Mouse (Mus musculus) CH12.LX (cell line): ENCODE results near the gene 9530077C05Rik. TPM values are rescaled to one million over a fixed set of nuclear protein-coding genes. Genes with fewer than 3 reads are reported as not detected.
A peak's percentile ranks its signal among the peaks of the same experiment; 100 is the strongest.

ENCODE experiments used
- DNase-seq: peaks from one replicate; pipeline ENCODE4 v3.0.0-alpha.2; 2013; ENCODE audit errors: extremely low read depth
- H3K27ac ChIP-seq: 2 replicates; pipeline ENCODE4 v1.5.1; 2012; ENCODE audit warnings: low read depth, mild to moderate bottlenecking, control low read depth, moderate library complexity; ENCODE audit not compliant: insufficient read depth
- H3K27me3 ChIP-seq: replicated peaks from 2 replicates; pipeline ENCODE3; 2012; ENCODE audit warnings: inconsistent platforms
- H3K36me3 ChIP-seq, 2 experiments: replicated peaks in 1 of 2; 2 replicates each; pipeline versions ENCODE3 to v1.6.1; 2012; ENCODE audit warnings: inconsistent platforms in 1 of 2, low read length in 1 of 2, mild to moderate bottlenecking in 1 of 2, mixed read lengths in 1 of 2, moderate library complexity in 1 of 2; ENCODE audit not compliant: control insufficient read depth in 1 of 2, insufficient read depth in 1 of 2
- H3K4me1 ChIP-seq, 2 experiments: 2 replicates each; pipeline ENCODE4 v1.6.1; 2012; ENCODE audit warnings: inconsistent platforms in 1 of 2, moderate library complexity in 1 of 2; ENCODE audit not compliant: insufficient read depth in 2 of 2, control insufficient read depth in 1 of 2
- H3K4me2 ChIP-seq: 2 replicates; pipeline ENCODE4 v1.6.1; 2012; ENCODE audit warnings: low read depth, mild to moderate bottlenecking, control low read depth; ENCODE audit not compliant: poor library complexity, insufficient read depth, severe bottlenecking
- H3K4me3 ChIP-seq, 3 experiments: fragments of 150-350 bp in 1 of 3; sonication (generic) in 1 of 3; replicated peaks in 1 of 3; 2 replicates each; pipeline versions ENCODE3 to v1.5.1; 2011 to 2012; ENCODE audit warnings: low read depth in 2 of 3, low read length in 2 of 3, mild to moderate bottlenecking in 2 of 3, moderate library complexity in 2 of 3, control low read depth in 1 of 3, improper control_type of control experiment in 1 of 3, inconsistent platforms in 1 of 3, mixed read lengths in 1 of 3; ENCODE audit not compliant: poor library complexity in 1 of 3
- H3K79me2 ChIP-seq: replicated peaks from 2 replicates; pipeline ENCODE4 v1.6.1; 2012; ENCODE audit warnings: mild to moderate bottlenecking, moderate library complexity; ENCODE audit not compliant: control insufficient read depth, poor library complexity, insufficient read depth, severe bottlenecking; ENCODE audit errors: extremely low read depth
- H3K9ac ChIP-seq: 2 replicates; pipeline ENCODE4 v1.6.1; 2012; ENCODE audit warnings: low read depth, mild to moderate bottlenecking, control low read depth, moderate library complexity; ENCODE audit not compliant: insufficient read depth
- H3K9me3 ChIP-seq: replicated peaks from 2 replicates; pipeline ENCODE3; 2012; ENCODE audit warnings: low read length, inconsistent platforms, mixed read lengths
- BHLHE40 ChIP-seq: IDR thresholded peaks from 2 replicates; pipeline ENCODE4 v1.6.1; 2011; ENCODE audit warnings: mild to moderate bottlenecking, low read depth, low read length, improper control_type of control experiment
- CHD1 ChIP-seq: IDR thresholded peaks from 2 replicates; pipeline ENCODE4 v1.6.1; 2012; ENCODE audit warnings: low read depth, low read length, improper control_type of control experiment, inconsistent platforms
- CHD2 ChIP-seq: IDR thresholded peaks from 2 replicates; pipeline ENCODE4 v1.6.1; 2011; ENCODE audit warnings: low read length, improper control_type of control experiment
- CTCF ChIP-seq, 2 experiments: IDR thresholded peaks in 1 of 2; conservative IDR thresholded peaks in 1 of 2; 2 replicates each; pipeline ENCODE4 v1.5.1; 2011 to 2012; ENCODE audit warnings: low read depth in 2 of 2, low read length in 2 of 2, improper control_type of control experiment in 1 of 2, inconsistent platforms in 1 of 2, mild to moderate bottlenecking in 1 of 2, moderate library complexity in 1 of 2
- E2F4 ChIP-seq: IDR thresholded peaks from 2 replicates; pipeline ENCODE4 v1.6.1; 2011; ENCODE audit warnings: low read depth, low read length, improper control_type of control experiment; ENCODE audit not compliant: insufficient replicate concordance
- ELF1 ChIP-seq: IDR thresholded peaks from 2 replicates; pipeline ENCODE4 v1.6.1; 2014; ENCODE audit warnings: low read depth, mild to moderate bottlenecking, inconsistent platforms, low read length, improper control_type of control experiment
- EP300 ChIP-seq: IDR thresholded peaks from 2 replicates; pipeline ENCODE4 v1.6.1; 2011; ENCODE audit warnings: low read length, improper control_type of control experiment
- IRF4 ChIP-seq: IDR thresholded peaks from 2 replicates; pipeline ENCODE4 v1.6.1; 2014; ENCODE audit warnings: low read depth, mild to moderate bottlenecking, inconsistent platforms, low read length, improper control_type of control experiment
- JUN ChIP-seq: IDR thresholded peaks from 2 replicates; pipeline ENCODE4 v1.6.1; 2011; ENCODE audit warnings: low read depth, mild to moderate bottlenecking, low read length, improper control_type of control experiment, moderate library complexity; ENCODE audit not compliant: insufficient read depth
- JUND ChIP-seq: conservative IDR thresholded peaks from 2 replicates; pipeline ENCODE4 v1.6.1; 2011; ENCODE audit warnings: low read depth, low read length, improper control_type of control experiment
- MAFK ChIP-seq: IDR thresholded peaks from 2 replicates; pipeline ENCODE4 v1.6.1; 2011; ENCODE audit warnings: low read length, improper control_type of control experiment; ENCODE audit not compliant: insufficient replicate concordance
- MEF2A ChIP-seq: IDR thresholded peaks from 2 replicates; pipeline ENCODE4 v1.6.1; 2014; ENCODE audit warnings: low read depth, mild to moderate bottlenecking, inconsistent platforms, low read length, improper control_type of control experiment, borderline replicate concordance
- MXI1 ChIP-seq: IDR thresholded peaks from 2 replicates; pipeline ENCODE4 v1.6.1; 2011; ENCODE audit warnings: mild to moderate bottlenecking, low read depth, low read length, improper control_type of control experiment
- MYC ChIP-seq: IDR thresholded peaks from 2 replicates; pipeline ENCODE4 v1.6.1; 2011; ENCODE audit warnings: low read depth, mild to moderate bottlenecking, improper control_type of control experiment, low read length
- NELFE ChIP-seq: IDR thresholded peaks from 2 replicates; pipeline ENCODE4 v1.6.1; 2011; ENCODE audit warnings: low read depth, low read length, improper control_type of control experiment
- POLR2A ChIP-seq: IDR thresholded peaks from 2 replicates; pipeline ENCODE4 v1.6.1; 2011; ENCODE audit warnings: low read depth, mild to moderate bottlenecking, improper control_type of control experiment, low read length
- SIN3A ChIP-seq: IDR thresholded peaks from 2 replicates; pipeline ENCODE4 v1.6.1; 2012; ENCODE audit warnings: low read length, improper control_type of control experiment, inconsistent platforms
- TBP ChIP-seq: conservative IDR thresholded peaks from 2 replicates; pipeline ENCODE4 v1.6.1; 2011; ENCODE audit warnings: low read depth, low read length, improper control_type of control experiment
- USF1 ChIP-seq: IDR thresholded peaks from 2 replicates; pipeline ENCODE4 v1.6.1; 2014; ENCODE audit warnings: low read depth, mild to moderate bottlenecking, inconsistent platforms, low read length, improper control_type of control experiment
- ZKSCAN1 ChIP-seq: IDR thresholded peaks from 2 replicates; pipeline ENCODE4 v1.6.1; 2012; ENCODE audit warnings: low read depth, inconsistent platforms, low read length, improper control_type of control experiment, borderline replicate concordance
- ZMIZ1 ChIP-seq: IDR thresholded peaks from 2 replicates; pipeline ENCODE4 v1.6.1; 2012; ENCODE audit warnings: low read depth, mild to moderate bottlenecking, inconsistent platforms, low read length, improper control_type of control experiment
- dilution Hi-C: fragments of 300-500 bp; cut with MboI; formaldehyde crosslinking; loops from 2 replicates; pipeline ENCODE4 v1.14.3; 2020; ENCODE audit warnings: low sequenced_read_pairs; ENCODE audit not compliant: extremely low pct_unique_long_range_greater_than_20kb, extremely low pct_ligation_motif_present
- in situ Hi-C: fragments of 300-500 bp; cut with MboI; formaldehyde crosslinking; loops from 3 replicates; pipeline ENCODE4 v1.14.3; 2019; ENCODE audit warnings: low sequenced_read_pairs, low pct_ligation_motif_present, low pct_unique_long_range_greater_than_20kb, mixed read lengths
- polyA plus RNA-seq: library from polyadenylated mRNA; unstranded; fragments of >175 nt; gene quantifications from 2 replicates; pipeline ENCODE4 v1.2.1, GENCODE M21; 2012; ENCODE audit warnings: low read depth; ENCODE audit not compliant: insufficient read length
- total RNA-seq, 2 experiments: library from RNA; depleted of rRNA; stranded (reverse); fragments of 300-350 nt in 1 of 2; fragments of >200 nt in 1 of 2; gene quantifications; 2 replicates each; pipeline ENCODE4 v1.2.3; 2012 to 2014

9530077C05Rik gene
- total and polyA plus RNA-seq, 3 experiments = 0.71 to 1.4 (median 0.93) TPM

GRCm38 (mm10) chr9:22394725-22395124, 16.6 kb upstream of the 9530077C05Rik start:
- no peak overlapping the region for H3K27ac ChIP-seq
- no peaks in the 10 kb centered on the region for H3K9me3 ChIP-seq
- dilution Hi-C loops (no loop called here), in situ Hi-C loops (loop anchor here (5.0 kb wide), 1 partner anchor 237 kb away; the partner anchor contains the start of gene Pigyl)
- no peak overlapping the region for H3K4me2 ChIP-seq
- H3K79me2 ChIP-seq = no peaks in the 10 kb centered on the region
- no peaks in the 10 kb centered on the region for H3K27me3 ChIP-seq
- H3K36me3 ChIP-seq = no peaks in the 10 kb centered on the region
- peaks cover 0 to 3% of the 10 kb centered on the region in 2 experiments; a peak in 3 of 4 replicates for H3K4me1 ChIP-seq
- no peak overlapping the region for H3K4me3 ChIP-seq
- DNase-seq = no peak
- no peak for TF ChIP-seq BHLHE40
- no peak for TF ChIP-seq TBP
- TF ChIP-seq CHD1 = no peak
- no peak for TF ChIP-seq SIN3A
- TF ChIP-seq MAFK = no peak
- TF ChIP-seq CTCF (conservative IDR thresholded peaks at IDR 0.05 in 1 of 2, IDR thresholded peaks at IDR 0.05 in 1 of 2; ENCODE audit: low read depth in 2 of 2, low read length in 2 of 2) = no peak
- TF ChIP-seq ZMIZ1 = no peak
- no peak for TF ChIP-seq ZKSCAN1
- no peak for TF ChIP-seq JUN
- no peak for TF ChIP-seq E2F4
- no peak for TF ChIP-seq MYC
- TF ChIP-seq JUND = no peak
- no peak overlapping the region for H3K9ac ChIP-seq

- Histone ChIP-seq H3K4me3 (no peak overlapping the region), H3K9me3 (no peaks in the 10 kb centered on the region), H3K4me1 (peaks cover 0 to 2% of the 10 kb centered on the region in 2 experiments; a peak in 1 of 4 replicates), H3K9ac (no peak overlapping the region), H3K36me3 (no peaks in the 10 kb centered on the region), H3K4me2 (no peak overlapping the region), H3K27ac (no peak overlapping the region), H3K79me2 (no peaks in the 10 kb centered on the region), H3K27me3 (no peaks in the 10 kb centered on the region)
- 0 out of 2 replicates have a peak, but pooled peaks have one; percentile 37 for TF ChIP-seq TBP
- no peak for TF ChIP-seq IRF4
- in situ Hi-C loops = no loop called here
- no peak for DNase-seq
- dilution Hi-C loops = no loop called here
Measured at GRCm38 (mm10) chr9:22399021-22399420, 12.3 kb upstream of the 9530077C05Rik start.

- in situ Hi-C loops (no loop called here), dilution Hi-C loops (no loop called here)
- no peaks in the 10 kb centered on the region for H3K79me2 ChIP-seq
- no peak overlapping the region for H3K27ac ChIP-seq
- H3K4me3 ChIP-seq = no peak overlapping the region
- TF ChIP-seq MAFK = no peak
- TF ChIP-seq E2F4 = no peak
- TF ChIP-seq POLR2A = no peak
- TF ChIP-seq MEF2A = no peak
- no peak for TF ChIP-seq TBP
- no peak for TF ChIP-seq ELF1
- TF ChIP-seq MXI1 = no peak
- no peak for TF ChIP-seq NELFE
- TF ChIP-seq EP300 = no peak
- no peak for TF ChIP-seq USF1
- no peak for TF ChIP-seq MYC
- TF ChIP-seq SIN3A = no peak
- TF ChIP-seq CHD2 = no peak
- no peak for TF ChIP-seq ZMIZ1
- no peak for TF ChIP-seq CTCF (conservative IDR thresholded peaks at IDR 0.05 in 1 of 2, IDR thresholded peaks at IDR 0.05 in 1 of 2; ENCODE audit: low read depth in 2 of 2, low read length in 2 of 2)
- H3K27me3 ChIP-seq = no peaks in the 10 kb centered on the region
- H3K36me3 ChIP-seq = no peaks in the 10 kb centered on the region
- no peak for DNase-seq
- H3K9me3 ChIP-seq = no peaks in the 10 kb centered on the region
- no peak overlapping the region for H3K4me2 ChIP-seq
- H3K4me1 ChIP-seq = 0 out of 4 replicates have a peak, but pooled peaks cover 0 to 2% of the 10 kb centered on the region in 2 experiments
- H3K9ac ChIP-seq = no peak overlapping the region
Measured at GRCm38 (mm10) chr9:22402001-22402400, 9.3 kb upstream of the 9530077C05Rik start.
